Mouse (Mus musculus) liver, embryonic 11.5 days (tissue): ENCODE results near the gene Fstl4. TPM values are rescaled to one million over a fixed set of nuclear protein-coding genes. Genes with fewer than 3 reads are reported as not detected.

Experiments
- ATAC-seq: fragments of 200-750 bp; cut with Nextera tagmentation; replicated peaks from 2 replicates; pipeline ENCODE4 v1.8.0; 2017; ENCODE audit warnings: moderate number of reproducible peaks, mild to moderate bottlenecking, moderate TSS enrichment, moderate library complexity; ENCODE audit not compliant: low FRiP score
- DNase-seq: peaks from one replicate; pipeline ENCODE4 v3.0.0-alpha.2; 2017; ENCODE audit warnings: low spot score
- H3K27ac ChIP-seq: fragments of 300-500 bp; sonication (generic); 2 replicates; pipeline ENCODE4 v1.5.1; 2014; ENCODE audit warnings: mild to moderate bottlenecking, low read depth, low read length, control low read depth
- H3K27me3 ChIP-seq: fragments of 300-500 bp; sonication (generic); replicated peaks from 2 replicates; pipeline ENCODE4 v1.6.1; 2014; ENCODE audit warnings: low read length, mixed read lengths; ENCODE audit not compliant: control insufficient read depth, insufficient read depth
- H3K36me3 ChIP-seq: fragments of 300-500 bp; sonication (generic); 2 replicates; pipeline ENCODE4 v1.6.1; 2014; ENCODE audit warnings: mild to moderate bottlenecking, low read length, moderate library complexity, mixed read lengths; ENCODE audit not compliant: control insufficient read depth, insufficient read depth
- H3K4me1 ChIP-seq: fragments of 300-500 bp; sonication (generic); replicated peaks from 2 replicates; pipeline ENCODE4 v1.6.1; 2014; ENCODE audit warnings: low read length, mixed read lengths; ENCODE audit not compliant: control insufficient read depth, insufficient read depth
- H3K4me2 ChIP-seq: fragments of 300-500 bp; sonication (generic); 2 replicates; pipeline ENCODE4 v1.6.1; 2014; ENCODE audit warnings: mild to moderate bottlenecking, control low read depth, moderate library complexity
- H3K4me3 ChIP-seq: fragments of 300-500 bp; sonication (generic); 2 replicates; pipeline ENCODE4 v1.5.1; 2014; ENCODE audit warnings: low read depth, low read length, control low read depth
- H3K9ac ChIP-seq: fragments of 300-500 bp; sonication (generic); 2 replicates; pipeline ENCODE4 v1.6.1; 2014; ENCODE audit warnings: low read depth, low read length, control low read depth
- H3K9me3 ChIP-seq: fragments of 300-500 bp; sonication (generic); 2 replicates; pipeline ENCODE4 v1.6.1; 2016; ENCODE audit warnings: low read length, inconsistent platforms, mixed read lengths; ENCODE audit not compliant: control insufficient read depth
- WGBS: fragments of 180-500 bp; shearing (Covaris S2); extraction: QIAGEN DNeasy Blood & Tissue Kit; methylation state at CpG from one replicate; pipeline ENCODE4 v1.1.7; 2014; 5-methylcytosine and 5-hydroxymethylcytosine counted together
- polyA plus RNA-seq: library from polyadenylated mRNA; unstranded; fragments of >200 nt; fragmentation: Nextera tagmentation; extraction: Ambion mirVana; gene quantifications from 2 replicates; pipeline ENCODE4 v1.2.1, GENCODE M21; 2014

Fstl4 gene
- polyA plus RNA-seq, 1 experiment from 2014 or later = 0.49 TPM

DNA sequence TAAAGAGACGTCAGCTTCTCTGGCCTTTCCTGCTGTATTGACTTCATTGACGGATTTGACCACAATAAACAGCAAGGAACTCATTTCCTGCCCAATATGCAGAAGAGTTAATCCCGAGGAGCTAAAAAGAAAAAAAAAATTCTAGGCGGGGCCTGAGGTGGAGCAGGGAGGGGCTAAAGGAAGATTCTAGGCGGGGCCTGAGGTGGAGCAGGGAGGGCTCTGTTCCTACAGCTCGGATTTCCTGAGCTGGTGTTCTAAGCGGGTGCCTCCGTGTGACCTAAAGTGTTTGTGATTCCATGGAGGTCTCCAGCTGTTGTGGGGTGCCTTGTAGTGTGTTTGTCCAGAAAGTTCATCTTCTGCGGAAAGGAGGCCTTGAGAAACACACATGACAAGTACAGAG, 25.2 kb upstream of the Fstl4 start:
- WGBS = 18% methylated on average over 9 of the region's 9 CpGs
- H3K4me2 ChIP-seq = no peak overlapping the region

DNA sequence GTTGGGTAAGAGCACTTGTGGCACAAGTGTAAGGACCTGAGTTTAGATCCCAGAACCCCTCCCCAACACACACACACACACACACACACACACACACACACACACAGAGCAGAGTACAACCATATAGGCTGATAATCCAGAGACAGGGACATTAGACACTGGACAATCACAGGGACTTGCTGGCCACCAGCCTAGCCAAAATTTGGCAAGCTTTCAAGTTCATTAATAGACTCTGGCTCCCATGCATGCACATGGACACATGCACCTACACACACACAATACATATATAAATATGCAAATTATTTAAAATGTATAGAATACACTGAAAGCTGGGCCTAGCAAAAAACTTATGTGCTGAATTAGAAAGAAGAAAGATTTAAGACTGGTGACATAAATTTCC, 24.0 kb upstream of the Fstl4 start:
- Histone ChIP-seq H3K9me3 (no peaks in the 10 kb centered on the region), H3K27ac (no peak overlapping the region), H3K4me1 (no peaks in the 10 kb centered on the region), H3K27me3 (no peaks in the 10 kb centered on the region), H3K9ac (no peak overlapping the region), H3K4me2 (no peak overlapping the region), H3K4me3 (no peak overlapping the region), H3K36me3 (no peaks in the 10 kb centered on the region)
- no peak for ATAC-seq
- no peak for DNase-seq

More for the DNA sequence above, 25.2 kb upstream of the Fstl4 start:
- no peaks in the 10 kb centered on the region for H3K9me3 ChIP-seq
- H3K9ac ChIP-seq = no peak overlapping the region
- H3K4me1 ChIP-seq = no peaks in the 10 kb centered on the region
- no peak overlapping the region for H3K4me3 ChIP-seq
- ATAC-seq = no peak
- H3K27ac ChIP-seq = no peak overlapping the region
- H3K36me3 ChIP-seq = no peaks in the 10 kb centered on the region
- no peak for DNase-seq
- no peaks in the 10 kb centered on the region for H3K27me3 ChIP-seq

DNA sequence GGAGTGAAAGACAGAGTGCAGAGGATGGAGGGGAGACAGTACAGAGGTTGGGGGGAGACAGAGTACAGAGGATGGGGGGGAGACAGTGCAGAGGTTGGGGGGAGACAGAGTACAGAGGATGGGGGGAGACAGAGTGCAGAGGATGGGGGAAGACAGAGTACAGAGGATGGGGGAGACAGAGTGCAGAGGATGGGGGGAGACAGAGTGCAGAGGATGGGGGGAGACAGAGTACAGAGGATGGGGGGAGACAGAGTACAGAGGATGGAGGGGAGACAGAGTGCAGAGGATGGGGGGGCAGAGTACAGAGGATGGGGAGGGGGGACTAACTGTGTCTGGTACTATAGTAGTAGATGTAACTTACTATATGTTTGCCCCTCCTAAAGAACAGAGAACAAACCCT, 20.5 kb upstream of the Fstl4 start:
- Histone ChIP-seq H3K9ac (no peak overlapping the region), H3K4me3 (no peak overlapping the region), H3K27ac (no peak overlapping the region), H3K4me2 (no peak overlapping the region), H3K27me3 (no peaks in the 10 kb centered on the region), H3K36me3 (no peaks in the 10 kb centered on the region), H3K9me3 (no peaks in the 10 kb centered on the region), H3K4me1 (no peaks in the 10 kb centered on the region)
- DNase-seq = no peak
- no peak for ATAC-seq

DNA sequence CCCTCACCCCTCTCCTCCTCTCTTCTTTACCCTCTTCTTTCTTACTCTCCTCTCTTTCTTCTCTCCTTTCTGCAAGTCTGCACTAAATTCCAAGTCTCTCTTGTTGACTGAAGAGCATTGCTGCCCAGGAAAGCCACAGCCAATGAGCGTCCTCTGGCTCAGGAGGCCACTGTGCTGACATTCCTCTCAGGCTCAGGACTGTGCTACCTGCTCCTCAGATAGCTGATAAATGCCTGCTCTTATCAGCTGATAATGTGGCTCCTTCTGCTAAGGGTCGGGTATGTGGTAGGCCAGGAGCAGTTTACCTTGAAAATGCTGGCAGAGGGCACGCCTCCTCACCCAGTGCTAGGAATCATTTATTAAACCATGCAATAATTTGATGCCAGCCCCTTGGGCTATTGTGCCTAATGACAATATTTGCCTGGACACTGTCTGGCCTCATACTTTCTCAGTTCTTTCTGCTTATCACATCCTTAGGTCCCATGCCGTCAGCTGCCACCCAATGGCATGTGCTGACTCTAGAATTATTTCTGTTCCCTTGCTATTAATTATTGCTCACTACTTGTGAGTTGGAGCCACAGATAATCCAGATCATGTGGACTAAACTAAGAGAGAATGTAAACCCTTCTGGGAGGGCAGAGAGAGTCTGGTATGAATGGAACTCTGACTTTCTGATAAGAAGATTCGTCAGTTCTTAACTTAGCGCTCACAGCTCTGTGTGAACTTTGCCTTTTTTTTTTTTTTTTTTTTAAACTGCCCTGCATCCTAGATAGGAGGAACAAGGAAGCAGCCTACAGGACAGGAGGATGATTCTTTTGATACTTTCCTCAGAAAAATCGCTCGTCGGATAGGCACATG, 19.6 kb upstream of the Fstl4 start:
- no peaks in the 10 kb centered on the region for H3K36me3 ChIP-seq
- no peak overlapping the region for H3K4me2 ChIP-seq
- ATAC-seq (no peak), DNase-seq (no peak)
- WGBS = 35% methylated on average over 9 of the region's 9 CpGs
- H3K4me3 ChIP-seq = no peak overlapping the region
- H3K4me1 ChIP-seq = no peaks in the 10 kb centered on the region
- H3K9me3 ChIP-seq = no peaks in the 10 kb centered on the region
- H3K27ac ChIP-seq = no peak overlapping the region
- no peaks in the 10 kb centered on the region for H3K27me3 ChIP-seq
- H3K9ac ChIP-seq = no peak overlapping the region

DNA sequence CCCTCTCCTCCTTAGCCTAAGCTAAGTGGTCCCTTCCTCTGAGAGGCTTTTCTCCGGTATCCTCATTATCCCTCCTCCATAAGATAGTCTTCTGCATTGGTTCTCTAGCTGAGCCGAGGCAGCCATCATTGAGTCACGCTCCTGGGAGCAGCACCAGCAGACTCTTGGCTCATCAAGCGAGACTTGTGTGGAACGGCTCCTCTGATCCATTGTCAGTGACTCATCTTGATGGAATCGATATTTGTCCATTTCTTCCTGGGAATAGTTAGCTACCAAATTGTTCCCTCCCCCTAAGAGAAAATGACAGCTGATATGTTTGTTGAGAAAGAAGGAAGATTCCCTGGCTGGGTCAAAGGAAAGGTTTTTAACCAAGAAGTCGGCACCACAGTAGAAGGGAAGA, 17.2 kb upstream of the Fstl4 start:
- Histone ChIP-seq H3K9ac (no peak overlapping the region), H3K27ac (no peak overlapping the region), H3K4me3 (no peak overlapping the region), H3K4me2 (no peak overlapping the region), H3K36me3 (no peaks in the 10 kb centered on the region), H3K9me3 (no peaks in the 10 kb centered on the region), H3K4me1 (no peaks in the 10 kb centered on the region), H3K27me3 (no peaks in the 10 kb centered on the region)
- DNase-seq (no peak), ATAC-seq (no peak)
- WGBS = 79% methylated on average over 7 of the region's 7 CpGs

DNA sequence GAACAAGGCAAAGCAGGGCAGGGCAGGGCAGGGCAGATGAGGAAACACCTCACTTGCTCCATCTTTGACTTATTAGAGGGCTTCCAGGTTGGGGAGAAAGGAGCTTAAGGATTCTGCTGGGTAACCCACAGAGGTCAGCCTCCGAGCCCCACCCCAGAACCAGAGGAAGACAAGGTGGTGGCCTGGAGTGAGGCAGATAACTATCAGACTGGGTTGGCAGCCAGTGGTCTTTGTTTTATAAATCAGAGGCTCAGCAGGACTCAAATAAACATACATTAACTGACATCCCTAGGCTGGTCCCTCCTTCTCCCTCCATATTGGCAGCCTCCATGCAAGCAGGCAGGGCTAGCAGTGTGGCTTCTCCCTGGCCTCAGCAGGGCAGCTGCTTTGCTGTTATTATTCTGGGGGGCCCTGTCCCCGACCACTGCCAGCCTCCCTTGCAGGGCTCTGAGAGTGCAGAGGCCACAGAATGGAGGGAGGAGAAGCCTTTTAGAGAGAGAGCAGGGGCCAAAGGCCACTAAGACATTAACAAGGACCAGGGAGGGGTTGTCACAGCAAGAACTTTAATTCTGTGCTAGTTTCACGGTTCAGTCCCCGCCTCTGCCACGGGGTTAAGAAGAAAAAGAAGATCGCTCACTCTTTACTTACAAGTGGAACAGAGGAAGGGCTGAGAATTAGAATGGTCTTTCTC, 16.5 kb upstream of the Fstl4 start:
- Histone ChIP-seq H3K4me2 (no peak overlapping the region), H3K9me3 (no peaks in the 10 kb centered on the region)
- ATAC-seq = no peak

DNA sequence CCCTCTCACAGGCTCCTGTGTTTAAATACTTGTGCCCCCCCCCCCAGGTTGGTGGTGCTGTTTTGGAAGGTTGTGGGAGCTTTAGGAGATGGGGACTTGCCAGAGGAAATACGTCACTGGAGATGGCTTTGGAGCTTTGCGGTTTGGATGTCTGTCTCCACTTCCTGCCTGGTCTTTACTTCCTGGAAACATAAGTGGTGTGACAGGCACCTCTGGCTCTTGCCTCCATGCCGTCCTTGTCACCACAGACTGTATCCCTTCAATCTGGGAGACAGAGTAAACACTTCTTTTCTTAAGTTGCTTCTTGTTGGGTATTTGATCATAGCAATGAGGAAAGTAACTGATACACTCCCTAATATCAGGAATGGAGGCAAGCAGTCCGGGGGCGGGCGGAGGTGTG, 14.4 kb upstream of the Fstl4 start:
- ATAC-seq = no peak

More for the DNA sequence above, 16.5 kb upstream of the Fstl4 start:
- WGBS = 38% methylated on average over 6 of the region's 6 CpGs
- no peak overlapping the region for H3K27ac ChIP-seq
- no peaks in the 10 kb centered on the region for H3K27me3 ChIP-seq
- no peak for DNase-seq
- H3K4me3 ChIP-seq = no peak overlapping the region
- no peak overlapping the region for H3K9ac ChIP-seq
- no peaks in the 10 kb centered on the region for H3K36me3 ChIP-seq
- no peaks in the 10 kb centered on the region for H3K4me1 ChIP-seq

DNA sequence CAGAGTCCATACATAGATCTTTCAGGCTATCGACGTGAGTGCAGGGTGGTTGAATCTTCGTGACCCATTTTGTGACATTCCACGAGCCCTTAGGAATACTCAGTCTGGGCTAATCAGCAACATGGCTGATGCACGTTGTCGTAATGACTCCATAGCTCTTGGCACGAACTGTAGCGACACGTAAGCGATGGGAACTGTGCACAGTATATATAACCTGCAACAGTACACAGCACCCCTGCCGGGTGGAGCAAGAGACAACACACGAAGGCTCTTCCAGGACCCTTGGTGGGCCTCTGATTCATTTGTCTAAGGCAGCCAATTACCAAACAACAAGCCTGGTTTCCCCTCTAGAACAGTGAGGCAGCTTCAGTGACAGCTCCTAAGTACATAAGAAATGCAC, 11.9 kb upstream of the Fstl4 start:
- no peak overlapping the region for H3K4me2 ChIP-seq
- no peaks in the 10 kb centered on the region for H3K36me3 ChIP-seq
- no peaks in the 10 kb centered on the region for H3K27me3 ChIP-seq
- no peaks in the 10 kb centered on the region for H3K4me1 ChIP-seq
- no peak overlapping the region for H3K4me3 ChIP-seq
- DNase-seq = no peak
- H3K9ac ChIP-seq = no peak overlapping the region
- H3K27ac ChIP-seq = no peak overlapping the region
- H3K9me3 ChIP-seq = no peaks in the 10 kb centered on the region
- no peak for ATAC-seq
- WGBS = 87% methylated on average over 12 of the region's 12 CpGs

More for the DNA sequence above, 14.4 kb upstream of the Fstl4 start:
- 56% methylated on average over 6 of the region's 6 CpGs for WGBS
- Histone ChIP-seq H3K9me3 (no peaks in the 10 kb centered on the region), H3K27me3 (no peaks in the 10 kb centered on the region), H3K36me3 (no peaks in the 10 kb centered on the region), H3K9ac (no peak overlapping the region), H3K4me3 (no peak overlapping the region), H3K4me1 (no peaks in the 10 kb centered on the region), H3K4me2 (no peak overlapping the region), H3K27ac (no peak overlapping the region)
- no peak for DNase-seq

DNA sequence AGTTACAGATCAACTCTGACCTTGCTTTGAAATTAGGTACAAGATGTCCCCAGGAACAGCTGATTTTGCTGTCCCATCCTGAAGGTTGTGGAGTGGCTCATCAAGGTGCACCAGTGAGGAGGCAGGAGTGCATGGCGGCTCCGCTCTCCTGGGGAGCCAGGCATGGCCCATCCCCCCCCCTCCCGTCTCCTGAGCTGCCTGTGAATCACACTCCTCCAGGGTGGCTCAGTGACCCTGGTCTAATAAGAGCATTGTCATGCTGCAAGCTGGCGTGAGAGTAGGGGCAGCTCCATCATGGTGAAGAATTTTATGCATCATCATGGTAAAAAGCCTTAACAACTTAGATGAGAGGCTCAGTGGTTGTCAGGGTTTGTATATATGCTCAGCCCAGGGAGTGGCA, 11.2 kb upstream of the Fstl4 start:
- no peaks in the 10 kb centered on the region for H3K9me3 ChIP-seq
- H3K4me1 ChIP-seq = no peaks in the 10 kb centered on the region
- no peak overlapping the region for H3K4me2 ChIP-seq
- ATAC-seq (no peak), DNase-seq (no peak)
- no peak overlapping the region for H3K27ac ChIP-seq
- no peaks in the 10 kb centered on the region for H3K36me3 ChIP-seq
- H3K4me3 ChIP-seq = no peak overlapping the region
- no peaks in the 10 kb centered on the region for H3K27me3 ChIP-seq
- no peak overlapping the region for H3K9ac ChIP-seq
- WGBS = 58% methylated on average over 4 of the region's 4 CpGs
